Mouse (Mus musculus) ovary, postnatal 14 days (tissue): ENCODE measurements around the gene 1110008L16Rik.
"Not testable (repeated sequence)": the region's sequence is repeated elsewhere in the genome, so short reads cannot be mapped to it uniquely, and the experiment has no call there.

Source experiments
- DNase-seq: peaks from one replicate; pipeline ENCODE4 v3.0.0; 2022; ENCODE audit warnings: low spot score

Gene 1110008L16Rik

GRCm38 (mm10) chr12:55343045-55343444 lies 43.7 kb downstream of the 1110008L16Rik start:
- not testable (repeated sequence) for DNase-seq

DNA sequence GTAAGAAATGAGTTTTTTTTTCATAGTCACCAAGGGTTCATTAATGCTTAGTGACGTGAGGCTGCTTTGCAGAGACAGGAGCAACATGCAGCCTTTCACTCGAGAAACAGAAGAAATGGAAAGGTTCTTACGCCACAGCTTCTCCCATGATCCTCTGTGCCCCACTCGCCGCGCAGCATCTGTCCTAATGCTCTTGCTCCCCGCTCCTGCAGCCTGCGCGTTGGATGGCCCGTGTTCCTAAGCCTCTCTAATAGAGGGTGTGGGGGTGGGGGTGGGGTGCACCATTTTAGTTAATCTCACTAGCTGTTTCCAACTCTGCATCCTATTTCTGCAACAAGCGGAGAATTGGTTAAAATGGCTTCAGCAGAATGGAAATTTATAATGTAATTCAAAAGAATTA lies 44.6 kb downstream of the 1110008L16Rik start:
- DNase-seq, result no peak

DNA sequence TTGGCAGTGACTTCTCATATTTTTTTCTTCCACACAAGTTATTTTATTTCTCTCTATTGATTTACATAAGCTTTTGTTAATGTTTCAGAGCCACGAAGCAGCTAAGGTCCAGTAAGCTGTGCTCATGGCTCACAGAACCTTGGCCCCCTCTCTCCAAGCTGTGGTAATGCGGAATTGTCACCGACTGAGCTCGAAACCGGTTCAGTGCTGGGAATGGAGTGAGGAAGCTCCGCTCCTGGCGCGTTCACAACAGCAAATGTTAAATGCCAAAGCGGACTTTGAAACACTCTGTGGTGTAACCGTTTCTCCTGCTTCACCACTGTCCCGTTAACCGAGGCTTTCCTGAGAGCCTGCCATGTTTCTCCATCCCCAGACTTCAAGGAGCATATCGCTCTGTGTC lies 45.2 kb downstream of the 1110008L16Rik start:
- no peak for DNase-seq

DNA sequence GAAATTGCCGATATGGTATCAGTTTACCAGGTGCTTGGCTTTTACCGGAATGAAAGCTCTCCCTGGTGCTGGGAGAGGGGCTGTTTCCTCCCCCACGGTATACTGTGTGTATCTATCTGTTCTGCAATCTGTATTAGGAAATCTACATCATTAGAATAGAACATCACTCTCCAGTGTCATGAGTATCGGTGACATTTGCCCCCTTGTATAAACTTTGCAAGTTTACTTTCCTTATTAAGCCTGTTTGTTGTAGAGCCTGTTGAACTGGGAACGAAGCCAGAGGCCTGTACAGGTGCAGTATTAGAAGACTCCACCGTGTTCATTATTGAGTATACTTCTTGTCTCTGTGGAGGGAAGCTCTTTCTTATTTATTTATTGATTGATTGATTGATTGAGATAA lies 54.0 kb downstream of the 1110008L16Rik start:
- DNase-seq, result no peak

GRCm38 (mm10) chr12:55354904-55355303 lies 55.5 kb downstream of the 1110008L16Rik start:
- DNase-seq, result no peak

DNA sequence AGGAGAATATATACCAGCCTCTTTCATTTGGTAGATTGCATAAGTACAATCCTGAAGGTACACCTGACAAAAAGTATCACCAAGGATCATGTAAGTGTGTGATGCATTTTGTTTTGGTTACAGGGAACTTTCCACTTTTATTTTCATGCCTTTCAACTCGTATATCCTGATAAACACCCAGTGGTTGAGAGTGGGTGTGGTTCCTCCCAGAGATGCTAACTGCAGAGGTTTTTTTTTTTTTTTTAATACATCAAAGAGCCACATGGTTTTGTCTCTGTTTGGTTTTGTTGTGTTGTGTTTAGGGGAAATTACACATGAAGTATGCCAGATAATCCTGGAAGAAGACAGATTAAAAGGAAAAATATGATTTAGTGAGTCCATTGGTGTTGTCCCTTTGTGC lies 57.9 kb downstream of the 1110008L16Rik start:
- no peak for DNase-seq

- no peak for DNase-seq
Observed at GRCm38 (mm10) chr12:55360929-55361328, 61.6 kb downstream of the 1110008L16Rik start.

GRCm38 (mm10) chr12:55365083-55365482 lies 65.7 kb downstream of the 1110008L16Rik start:
- DNase-seq, result no peak

- DNase-seq, result no peak
Observed at GRCm38 (mm10) chr12:55372424-55373055, 73.2 kb downstream of the 1110008L16Rik start.

DNA sequence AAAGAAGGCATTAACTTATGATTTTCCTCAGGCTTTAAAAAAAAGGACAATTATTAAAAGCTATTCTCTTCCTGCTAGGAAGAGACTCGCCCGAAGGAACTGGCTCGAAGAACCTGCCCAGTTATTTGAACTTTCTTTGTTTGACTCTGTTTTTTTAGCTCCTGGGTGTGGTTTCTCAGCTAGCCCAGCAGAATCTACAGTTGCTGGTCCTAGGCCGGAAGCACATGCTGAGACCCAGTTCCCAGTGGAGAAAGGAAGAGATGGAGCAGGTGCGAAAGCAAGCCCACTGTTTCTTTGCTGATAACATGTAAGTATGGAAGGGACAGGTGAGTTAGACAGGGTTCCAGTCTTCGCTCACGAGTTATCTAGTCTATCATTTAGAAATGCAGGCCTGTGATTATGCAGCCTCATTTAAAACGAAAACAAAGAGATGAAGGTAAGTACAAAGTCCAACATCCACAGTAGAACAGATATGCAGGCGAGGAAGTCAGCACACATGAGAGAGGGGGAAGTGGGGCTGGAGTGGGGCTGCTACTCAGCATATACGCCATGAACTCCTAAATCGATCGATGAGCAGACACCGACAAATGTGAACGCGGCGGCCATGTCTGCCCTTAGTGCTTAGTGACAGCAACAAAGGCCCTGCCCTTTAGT lies 77.7 kb downstream of the 1110008L16Rik start:
- no peak for DNase-seq

- DNase-seq, result no peak
Observed at GRCm38 (mm10) chr12:55377610-55377980, 78.2 kb downstream of the 1110008L16Rik start.

DNA sequence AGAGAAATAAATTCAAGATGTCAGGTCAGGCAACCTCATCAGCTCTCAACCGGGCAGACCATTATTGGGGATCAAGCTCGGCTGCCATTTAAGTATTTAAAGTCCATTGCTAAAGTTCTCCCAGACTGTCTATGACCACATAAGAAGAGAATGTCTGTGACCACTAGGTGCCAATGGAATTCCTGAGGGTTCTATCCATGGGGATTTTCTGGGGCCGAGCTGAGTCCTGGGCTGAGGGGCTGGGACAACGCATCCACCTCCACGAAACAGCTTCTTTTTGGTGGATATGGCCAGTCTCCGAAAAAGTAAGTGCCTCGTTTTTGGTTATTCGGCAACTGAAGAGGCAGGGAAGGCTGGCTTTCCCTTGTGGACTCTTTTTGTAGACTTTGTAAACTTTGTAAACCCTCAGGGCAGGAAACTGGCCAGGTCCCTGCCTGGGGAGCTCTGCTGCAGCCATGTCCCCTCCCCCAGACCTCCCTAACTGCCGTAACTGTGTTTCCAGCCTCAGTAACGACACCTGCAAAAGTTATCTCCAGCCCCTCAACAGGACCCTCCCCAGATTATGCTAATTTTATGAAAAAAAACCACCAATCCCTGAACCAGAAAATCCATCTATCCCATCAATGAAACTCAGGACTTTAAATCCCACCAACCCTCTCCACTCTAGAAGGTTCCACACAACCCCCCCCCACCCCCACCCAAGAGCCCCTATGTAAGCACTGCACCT lies 84.8 kb downstream of the 1110008L16Rik start, which contains the start of gene Psma6:
Gene Psma6 (plus strand): TSS at position 200 of the 727 bp plus-strand sequence.
- DNase-seq, result no peak

GRCm38 (mm10) chr12:55384826-55385225 lies 85.4 kb downstream of the 1110008L16Rik start:
- no peak for DNase-seq

DNA sequence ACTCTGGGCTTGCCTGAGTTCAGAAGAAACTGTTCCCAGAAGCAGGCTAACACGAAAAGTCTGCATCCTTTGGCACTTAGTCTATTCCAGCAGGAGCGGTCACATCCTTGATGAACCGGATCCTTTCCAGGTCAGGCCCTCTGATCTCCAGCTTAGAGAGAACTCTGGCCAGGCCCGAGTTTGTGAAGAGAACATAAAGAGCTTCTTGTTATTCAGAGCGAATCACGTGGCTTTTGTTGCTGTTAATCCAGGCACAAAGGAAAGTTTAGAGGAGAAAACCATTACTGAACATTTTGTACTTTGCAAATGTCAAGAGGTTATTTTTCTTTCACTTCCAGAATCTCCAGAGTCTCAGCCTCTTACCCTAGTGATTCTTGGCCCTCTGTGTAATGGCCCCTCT lies 86.6 kb downstream of the 1110008L16Rik start:
- DNase-seq, result no peak

- no peak for DNase-seq
Observed at GRCm38 (mm10) chr12:55386456-55386855, 87.1 kb downstream of the 1110008L16Rik start.

DNA sequence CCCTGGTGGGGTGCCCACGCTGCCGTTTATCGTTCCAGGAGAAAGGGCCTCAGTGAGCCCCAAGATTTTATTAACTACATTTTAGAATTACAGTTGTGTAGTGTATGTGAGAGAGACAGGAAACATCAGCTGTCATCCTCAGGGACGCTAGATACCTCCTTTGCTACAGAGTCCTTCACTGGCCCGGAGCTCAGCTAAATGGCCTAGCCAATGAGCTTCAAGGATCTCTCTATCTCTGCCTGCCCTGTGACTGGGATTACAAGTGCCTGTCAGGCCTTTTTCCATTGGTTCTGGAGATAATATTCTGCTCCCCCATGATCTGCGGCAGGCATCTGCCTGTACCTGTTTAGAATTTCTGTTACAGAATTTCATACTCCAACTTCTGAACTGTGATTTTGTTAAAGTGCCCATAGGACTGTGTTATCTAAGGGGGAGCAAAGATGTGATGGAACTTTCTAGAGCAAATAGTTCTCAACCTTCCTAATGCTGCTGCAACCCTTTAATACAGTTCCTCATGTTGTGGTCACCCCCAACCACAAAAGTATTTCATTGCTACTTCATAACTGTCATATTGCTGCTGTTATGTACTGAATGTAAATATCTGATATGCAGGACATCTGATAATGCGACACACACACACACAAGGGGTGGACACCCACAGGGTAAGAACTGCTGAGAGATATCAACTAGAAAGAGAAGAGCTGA lies 87.9 kb downstream of the 1110008L16Rik start:
- no peak for DNase-seq

DNA sequence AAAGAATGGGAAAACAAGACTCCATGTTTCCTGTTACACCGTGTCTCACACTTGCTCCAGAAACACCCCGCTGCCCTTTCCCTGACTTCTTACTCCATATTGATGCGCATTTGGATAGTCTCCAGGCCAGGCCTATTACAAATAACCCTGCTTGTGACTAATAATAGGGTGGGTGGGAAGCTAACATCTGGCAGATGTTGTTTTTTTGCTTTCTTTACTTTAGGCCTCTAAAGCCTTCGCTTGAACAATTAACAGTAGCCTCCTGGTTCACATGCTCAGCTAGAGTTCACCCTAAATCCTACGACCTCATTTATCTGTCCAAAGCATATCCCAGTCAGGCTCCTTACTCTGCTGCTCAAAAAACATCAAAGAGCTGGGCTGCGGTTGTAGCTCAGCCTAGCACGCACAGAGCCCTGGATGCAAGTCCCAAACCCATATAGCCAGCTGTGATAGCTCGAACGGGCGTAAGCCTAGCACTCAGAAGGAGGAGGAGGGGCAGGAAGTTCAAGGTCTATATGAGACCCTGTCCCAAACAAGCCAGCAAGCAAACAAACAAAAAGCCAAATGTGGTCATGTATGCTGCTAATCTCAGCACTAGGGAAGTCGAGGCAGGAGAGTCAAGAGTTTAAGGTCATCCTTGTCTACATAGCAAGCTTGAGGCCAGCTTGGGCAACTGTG lies 88.5 kb downstream of the 1110008L16Rik start:
- DNase-seq, result no peak

- DNase-seq, result no peak
Observed at GRCm38 (mm10) chr12:55388478-55388877, 89.1 kb downstream of the 1110008L16Rik start.

DNA sequence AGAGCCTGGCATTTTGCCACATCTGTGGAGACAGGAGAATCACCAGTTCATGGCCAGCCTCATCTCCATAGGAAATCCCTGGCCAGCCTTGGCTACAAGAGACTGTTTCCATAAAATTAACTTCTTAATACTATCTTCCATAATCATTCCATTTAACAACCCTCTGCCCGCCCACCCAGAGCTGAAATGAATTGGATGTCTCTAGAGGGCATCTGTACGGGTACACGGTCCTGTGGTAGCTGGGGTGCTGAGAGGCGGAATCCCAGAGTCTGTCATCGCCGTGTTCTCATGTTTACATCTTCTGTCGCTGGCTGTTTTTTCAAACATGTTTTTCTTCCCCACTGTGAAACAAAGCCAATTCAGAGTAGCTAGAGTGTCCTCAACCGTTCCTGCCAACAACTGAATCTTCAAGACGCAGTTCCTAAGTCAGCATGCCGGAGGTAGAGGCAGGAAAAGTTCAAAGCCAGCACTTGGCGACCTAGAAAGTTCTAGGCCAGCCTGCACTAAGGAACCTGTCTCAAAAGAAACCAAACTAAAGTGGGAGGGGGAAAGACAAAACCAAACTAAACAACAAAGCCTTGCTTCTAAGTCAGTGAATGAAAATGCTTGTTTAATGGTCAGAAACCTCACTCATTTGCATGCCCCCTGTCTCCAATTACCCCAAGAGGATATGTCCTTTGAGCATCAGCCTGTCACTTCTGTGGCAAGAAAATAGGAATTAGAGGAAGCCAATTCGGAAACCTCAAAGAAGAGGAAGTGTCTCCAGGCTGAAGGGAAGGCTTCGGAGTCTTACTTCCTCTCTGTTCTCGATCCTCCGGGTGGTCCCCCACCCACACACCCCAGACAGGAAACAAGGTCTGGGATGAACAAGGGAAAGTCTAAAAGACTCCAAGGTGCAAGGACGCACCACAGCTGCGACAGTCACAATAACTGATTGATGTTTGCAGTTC lies 90.0 kb downstream of the 1110008L16Rik start:
- no peak for DNase-seq

GRCm38 (mm10) chr12:55392120-55392519 lies 92.7 kb downstream of the 1110008L16Rik start:
- no peak for DNase-seq
